Mouse (Mus musculus): ENCODE measurements at regions not wholly inside any gene's neighbourhood (a gene's known extent, or its start where the extent isn't known, plus 50 kb on each side); places are given as distances from the start of the nearest gene placed in this dataset.
A peak's percentile ranks its signal among the peaks of the same experiment; 100 is the strongest.

DNA sequence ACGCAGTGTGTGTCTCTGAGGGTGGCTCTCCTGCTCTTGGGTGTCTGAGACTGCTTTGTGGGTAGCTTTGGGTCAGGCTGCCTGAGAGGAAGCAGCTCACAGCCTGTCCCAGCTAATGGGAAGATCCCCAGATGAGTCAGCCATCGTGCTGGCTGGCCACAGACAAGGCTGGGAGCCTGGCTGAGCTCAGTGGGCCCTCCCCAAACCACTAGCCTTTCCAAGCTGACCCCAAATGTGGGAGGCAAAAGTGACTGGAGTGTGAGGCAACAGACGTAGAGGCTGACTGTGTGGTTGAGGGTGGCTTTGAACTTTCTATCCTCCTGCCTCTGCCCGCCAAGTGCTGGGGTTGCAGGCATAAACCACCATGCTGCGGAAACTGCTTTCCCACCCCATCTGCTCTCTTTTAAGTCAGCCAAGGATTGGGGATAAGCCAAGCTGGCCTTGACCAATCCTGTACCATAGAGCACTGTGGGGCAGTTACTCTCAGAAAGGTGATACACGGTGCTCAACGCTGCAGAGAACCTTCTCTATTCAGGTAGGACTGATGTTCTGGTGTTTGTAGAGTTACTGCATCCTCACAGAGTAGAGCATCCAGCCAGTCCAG lies 163.0 kb downstream of the Tpra1 start:
- no peaks in the 10 kb centered on the region for H3K27me3 ChIP-seq (ENCODE audit: control insufficient read depth, insufficient read depth, low read length)
- no peaks in the 10 kb centered on the region for H3K4me1 ChIP-seq (ENCODE audit: control insufficient read depth, insufficient read depth, insufficient read length)
- H3K27ac ChIP-seq (ENCODE audit: insufficient read depth, low read length): no peak overlapping the region
- no peak for DNase-seq (ENCODE audit: low read depth in 1 of 2, low spot score in 2 of 2)
- TF ChIP-seq CTCF (IDR thresholded peaks at IDR 0.05; ENCODE audit: extremely low read depth, insufficient read depth, insufficient read length, insufficient replicate concordance) (no peak), POLR2A (IDR thresholded peaks at IDR 0.05; ENCODE audit: low read depth, low read length) (no peak)
- H3K36me3 ChIP-seq (ENCODE audit: control insufficient read depth, insufficient read depth, low read length): no peaks in the 10 kb centered on the region
- H3K4me3 ChIP-seq (ENCODE audit: extremely low read depth, insufficient read depth, insufficient read length): no peak overlapping the region
- 64% methylated on average over 7 of the region's 7 CpGs for WGBS

DNA sequence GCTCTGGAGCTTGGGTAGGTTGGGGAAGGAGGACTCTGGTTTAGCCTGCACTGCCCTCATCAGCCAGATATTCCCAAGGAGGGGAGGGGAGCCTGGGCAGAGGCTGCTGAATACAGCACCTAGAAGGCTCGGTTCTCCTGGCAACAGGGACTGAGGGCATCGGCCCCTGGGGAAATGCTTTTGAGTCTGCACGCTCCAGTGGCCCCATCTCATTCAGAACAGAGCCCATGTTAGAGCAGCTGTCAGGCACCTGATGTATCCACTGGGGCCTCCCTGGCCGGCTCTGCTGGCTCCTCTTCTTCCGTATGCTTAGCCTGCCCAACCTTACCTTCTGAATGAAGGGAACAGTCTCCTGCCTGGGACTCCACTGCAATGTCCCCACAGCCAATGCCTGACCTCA lies 164.5 kb downstream of the Tpra1 start:
- 48% methylated on average over 5 of the region's 5 CpGs for WGBS
- H3K27ac ChIP-seq (ENCODE audit: insufficient read depth, low read length): no peak overlapping the region
- no peaks in the 10 kb centered on the region for H3K4me1 ChIP-seq (ENCODE audit: control insufficient read depth, insufficient read depth, insufficient read length)
- no peaks in the 10 kb centered on the region for H3K36me3 ChIP-seq (ENCODE audit: control insufficient read depth, insufficient read depth, low read length)
- no peak for DNase-seq (ENCODE audit: low read depth in 1 of 2, low spot score in 2 of 2)
- H3K4me3 ChIP-seq (ENCODE audit: extremely low read depth, insufficient read depth, insufficient read length): no peak overlapping the region
- TF ChIP-seq POLR2A (IDR thresholded peaks at IDR 0.05; ENCODE audit: low read depth, low read length): no peak
- no peak for TF ChIP-seq CTCF (IDR thresholded peaks at IDR 0.05; ENCODE audit: extremely low read depth, insufficient read depth, insufficient read length, insufficient replicate concordance)
- H3K27me3 ChIP-seq (ENCODE audit: control insufficient read depth, insufficient read depth, low read length): no peaks in the 10 kb centered on the region

DNA sequence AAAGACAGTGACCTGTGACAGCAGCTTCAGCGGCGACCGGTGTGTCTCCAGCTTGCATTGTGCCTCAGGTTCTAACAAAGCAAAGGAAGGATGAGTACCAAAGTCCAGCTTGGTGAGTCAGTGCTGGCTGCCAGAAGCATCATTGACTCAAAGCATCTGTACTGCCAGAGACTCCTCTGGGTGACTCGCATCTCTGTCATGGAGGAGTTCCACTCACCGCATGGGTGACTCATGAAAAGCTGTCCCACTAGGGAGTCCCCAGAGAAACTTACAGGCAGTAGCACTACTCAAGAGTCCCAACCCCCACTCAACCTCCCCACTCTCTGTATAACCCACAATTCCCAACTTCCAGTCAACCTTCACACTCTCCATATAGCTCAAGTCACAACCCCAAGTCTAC lies 166.2 kb downstream of the Tpra1 start:
- H3K27me3 ChIP-seq (ENCODE audit: control insufficient read depth, insufficient read depth, low read length): no peaks in the 10 kb centered on the region
- H3K36me3 ChIP-seq (ENCODE audit: control insufficient read depth, insufficient read depth, low read length): no peaks in the 10 kb centered on the region
- 89% methylated on average over 5 of the region's 5 CpGs for WGBS
- TF ChIP-seq CTCF (IDR thresholded peaks at IDR 0.05; ENCODE audit: extremely low read depth, insufficient read depth, insufficient read length, insufficient replicate concordance) (no peak), POLR2A (IDR thresholded peaks at IDR 0.05; ENCODE audit: low read depth, low read length) (no peak)
- H3K4me3 ChIP-seq (ENCODE audit: extremely low read depth, insufficient read depth, insufficient read length): no peak overlapping the region
- H3K4me1 ChIP-seq (ENCODE audit: control insufficient read depth, insufficient read depth, insufficient read length): no peaks in the 10 kb centered on the region; the same call in 1 of the 2 replicates
- no peak overlapping the region for H3K27ac ChIP-seq (ENCODE audit: insufficient read depth, low read length)
- no peak for DNase-seq (ENCODE audit: low read depth in 1 of 2, low spot score in 2 of 2)

DNA sequence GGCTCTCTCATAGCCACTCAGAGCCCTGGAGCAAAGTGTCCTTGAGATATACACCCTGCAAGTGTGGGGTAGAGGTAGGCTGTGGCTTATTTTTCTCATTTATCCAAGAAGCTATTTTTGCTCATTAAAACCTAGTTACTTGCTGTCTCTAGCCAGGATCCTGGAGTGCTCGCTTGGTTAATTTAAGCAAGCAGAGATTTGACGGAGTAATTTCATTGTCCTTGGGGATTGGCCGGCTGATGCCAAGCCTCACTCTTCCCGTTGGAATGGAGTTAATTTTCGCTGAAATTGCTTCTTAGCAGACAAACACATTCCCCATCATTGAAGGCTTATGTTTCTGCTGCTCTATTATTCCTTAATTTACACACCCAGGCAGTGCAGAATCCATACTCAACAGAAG lies 167.1 kb downstream of the Tpra1 start:
- H3K36me3 ChIP-seq (ENCODE audit: control insufficient read depth, insufficient read depth, low read length): no peaks in the 10 kb centered on the region
- H3K27me3 ChIP-seq (ENCODE audit: control insufficient read depth, insufficient read depth, low read length): no peaks in the 10 kb centered on the region
- no peak for DNase-seq (ENCODE audit: low read depth in 1 of 2, low spot score in 2 of 2)
- no peaks in the 10 kb centered on the region; the same call in 1 of the 2 replicates for H3K4me1 ChIP-seq (ENCODE audit: control insufficient read depth, insufficient read depth, insufficient read length)
- 81% methylated on average over 5 of the region's 5 CpGs for WGBS
- H3K4me3 ChIP-seq (ENCODE audit: extremely low read depth, insufficient read depth, insufficient read length): no peak overlapping the region
- TF ChIP-seq CTCF (IDR thresholded peaks at IDR 0.05; ENCODE audit: extremely low read depth, insufficient read depth, insufficient read length, insufficient replicate concordance) (no peak), POLR2A (IDR thresholded peaks at IDR 0.05; ENCODE audit: low read depth, low read length) (no peak)
- H3K27ac ChIP-seq (ENCODE audit: insufficient read depth, low read length): no peak overlapping the region

- Histone ChIP-seq H3K36me3 (ENCODE audit: control insufficient read depth, insufficient read depth, low read length) (no peaks in the 10 kb centered on the region), H3K4me3 (ENCODE audit: extremely low read depth, insufficient read depth, insufficient read length) (no peak overlapping the region), H3K27ac (ENCODE audit: insufficient read depth, low read length) (no peak overlapping the region), H3K27me3 (ENCODE audit: control insufficient read depth, insufficient read depth, low read length) (no peaks in the 10 kb centered on the region), H3K4me1 (ENCODE audit: control insufficient read depth, insufficient read depth, insufficient read length) (no peaks in the 10 kb centered on the region; the same call in 1 of the 2 replicates)
- peak in 1 of 2 experiments; percentile 17 for DNase-seq (ENCODE audit: low read depth in 1 of 2, low spot score in 2 of 2)
- TF ChIP-seq POLR2A (IDR thresholded peaks at IDR 0.05; ENCODE audit: low read depth, low read length) (no peak), CTCF (IDR thresholded peaks at IDR 0.05; ENCODE audit: extremely low read depth, insufficient read depth, insufficient read length, insufficient replicate concordance) (no peak)
- 10% methylated on average over 3 of the region's 3 CpGs for WGBS
Measured at GRCm38 (mm10) chr6:89070011-89070410, 168.0 kb downstream of the Tpra1 start.

- no peak overlapping the region for H3K4me3 ChIP-seq (ENCODE audit: extremely low read depth, insufficient read depth, insufficient read length)
- TF ChIP-seq CTCF (IDR thresholded peaks at IDR 0.05; ENCODE audit: extremely low read depth, insufficient read depth, insufficient read length, insufficient replicate concordance): no peak
- no peak for TF ChIP-seq POLR2A (IDR thresholded peaks at IDR 0.05; ENCODE audit: low read depth, low read length)
- 47% methylated on average over 2 of the region's 2 CpGs for WGBS
- no peak overlapping the region for H3K27ac ChIP-seq (ENCODE audit: insufficient read depth, low read length)
- no peaks in the 10 kb centered on the region; the same call in 1 of the 2 replicates for H3K4me1 ChIP-seq (ENCODE audit: control insufficient read depth, insufficient read depth, insufficient read length)
- no peak for DNase-seq (ENCODE audit: low read depth in 1 of 2, low spot score in 2 of 2)
- H3K27me3 ChIP-seq (ENCODE audit: control insufficient read depth, insufficient read depth, low read length): no peaks in the 10 kb centered on the region
- H3K36me3 ChIP-seq (ENCODE audit: control insufficient read depth, insufficient read depth, low read length): no peaks in the 10 kb centered on the region
Measured at GRCm38 (mm10) chr6:89071766-89072165, 169.7 kb downstream of the Tpra1 start.

DNA sequence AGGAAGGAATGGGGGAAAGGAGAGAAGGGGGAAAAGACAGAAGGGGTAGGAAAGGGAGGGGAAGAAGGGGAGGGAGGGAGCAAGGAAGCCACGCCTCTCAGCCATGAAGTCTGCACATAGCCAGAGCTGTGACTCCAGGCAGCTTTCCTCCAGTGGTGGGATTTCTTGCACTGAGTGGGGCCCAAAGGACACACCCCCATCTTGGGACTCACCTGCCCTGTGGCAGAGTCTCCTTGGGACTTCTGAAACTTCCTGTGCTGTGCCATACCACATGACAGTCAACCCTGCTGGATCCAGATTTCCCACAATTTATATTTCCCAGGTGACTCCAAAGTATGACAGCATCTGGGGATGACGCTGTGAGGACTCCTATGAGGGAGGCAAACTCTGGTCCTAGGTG lies 170.5 kb downstream of the Tpra1 start:
- no peaks in the 10 kb centered on the region for H3K27me3 ChIP-seq (ENCODE audit: control insufficient read depth, insufficient read depth, low read length)
- no peak overlapping the region for H3K27ac ChIP-seq (ENCODE audit: insufficient read depth, low read length)
- DNase-seq (ENCODE audit: low read depth in 1 of 2, low spot score in 2 of 2): no peak
- no peak overlapping the region for H3K4me3 ChIP-seq (ENCODE audit: extremely low read depth, insufficient read depth, insufficient read length)
- no peaks in the 10 kb centered on the region; the same call in 1 of the 2 replicates for H3K4me1 ChIP-seq (ENCODE audit: control insufficient read depth, insufficient read depth, insufficient read length)
- WGBS: 79% methylated on average over 2 of the region's 2 CpGs
- no peaks in the 10 kb centered on the region for H3K36me3 ChIP-seq (ENCODE audit: control insufficient read depth, insufficient read depth, low read length)
- no peak for TF ChIP-seq CTCF (IDR thresholded peaks at IDR 0.05; ENCODE audit: extremely low read depth, insufficient read depth, insufficient read length, insufficient replicate concordance)
- TF ChIP-seq POLR2A (IDR thresholded peaks at IDR 0.05; ENCODE audit: low read depth, low read length): no peak

Data from spleen, adult 2 months (tissue).